Mouse (Mus musculus) spleen, adult 2 months (tissue): ENCODE results near the gene Camta1.

Experiments
- CTCF ChIP-seq: fragments of 200-500 bp; IDR thresholded peaks from 2 replicates; pipeline ENCODE4 v1.5.1; 2011; ENCODE audit warnings: mild to moderate bottlenecking, inconsistent platforms; ENCODE audit not compliant: insufficient read depth, insufficient read length, insufficient replicate concordance; ENCODE audit errors: extremely low read depth
- POLR2A ChIP-seq: fragments of 200-500 bp; IDR thresholded peaks from 2 replicates; pipeline ENCODE4 v1.6.1; 2011; ENCODE audit warnings: low read depth, low read length, inconsistent platforms

DNA sequence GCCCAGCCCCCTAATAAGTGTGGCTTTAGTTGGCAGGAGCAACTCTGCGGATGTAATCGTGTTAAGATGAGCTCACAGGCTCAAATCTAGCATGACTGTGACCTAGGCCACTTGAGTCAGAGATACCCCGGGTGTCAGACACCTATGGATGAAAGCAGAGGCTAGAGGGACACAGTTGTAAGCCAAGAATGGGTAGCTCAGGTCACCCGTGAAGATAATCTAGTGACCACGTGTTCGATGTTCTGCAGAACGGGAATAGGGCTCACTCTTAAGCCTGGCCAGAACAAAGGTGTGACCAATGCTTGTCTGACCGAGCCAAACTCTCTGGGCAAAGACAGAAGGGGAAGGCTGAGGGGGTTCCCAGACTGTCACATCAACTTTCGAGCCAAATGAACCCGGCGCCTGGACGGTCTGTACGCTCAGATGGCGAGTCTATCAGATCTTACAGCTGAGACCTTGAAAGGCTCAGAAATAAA is 242.1 kb downstream of the Camta1 start:
- no peak for TF ChIP-seq CTCF
- TF ChIP-seq POLR2A = no peak
